Mouse (Mus musculus): ENCODE measurements around the gene Lrch1.

The Lrch1 gene

GRCm38 (mm10) chr14:74814848-74815789 lies 132.6 kb downstream of the Lrch1 start:
- DNase-seq (ENCODE audit: low read depth) = no peak

- no peak for DNase-seq (ENCODE audit: low read depth)
Observed at GRCm38 (mm10) chr14:74811617-74812016, 136.1 kb downstream of the Lrch1 start.

GRCm38 (mm10) chr14:74801961-74802360 lies 145.7 kb downstream of the Lrch1 start:
- no peak for DNase-seq (ENCODE audit: low read depth)

GRCm38 (mm10) chr14:74798063-74798890 lies 149.4 kb downstream of the Lrch1 start:
- no peak for DNase-seq (ENCODE audit: low read depth)

- DNase-seq (ENCODE audit: low read depth) = no peak
Observed at GRCm38 (mm10) chr14:74797386-74798062, 150.2 kb downstream of the Lrch1 start.

- no peak for DNase-seq (ENCODE audit: low read depth)
Observed at GRCm38 (mm10) chr14:74794931-74795330, 152.7 kb downstream of the Lrch1 start.

- DNase-seq (ENCODE audit: low read depth) = no peak
Observed at GRCm38 (mm10) chr14:74792793-74793192, 154.9 kb downstream of the Lrch1 start.

- no peak for DNase-seq (ENCODE audit: low read depth)
Observed at GRCm38 (mm10) chr14:74790535-74790934, 157.1 kb downstream of the Lrch1 start.

GRCm38 (mm10) chr14:74788766-74789165 lies 158.9 kb downstream of the Lrch1 start:
- DNase-seq (ENCODE audit: low read depth) = no peak

- no peak for DNase-seq (ENCODE audit: low read depth)
Observed at GRCm38 (mm10) chr14:74787717-74788116, 160.0 kb downstream of the Lrch1 start.

GRCm38 (mm10) chr14:74784243-74784934 lies 163.3 kb downstream of the Lrch1 start:
- DNase-seq (ENCODE audit: low read depth) = no peak

GRCm38 (mm10) chr14:74774046-74774619 lies 173.5 kb downstream of the Lrch1 start:
- no peak for DNase-seq (ENCODE audit: low read depth)

GRCm38 (mm10) chr14:74767892-74768291 lies 179.8 kb downstream of the Lrch1 start:
- no peak for DNase-seq (ENCODE audit: low read depth)

GRCm38 (mm10) chr14:74764191-74764918 lies 183.3 kb downstream of the Lrch1 start:
- DNase-seq (ENCODE audit: low read depth) = peak; percentile 85

GRCm38 (mm10) chr14:74736850-74737249 lies 210.8 kb downstream of the Lrch1 start:
- no peak for DNase-seq (ENCODE audit: low read depth)

- no peak for DNase-seq (ENCODE audit: low read depth)
Observed at GRCm38 (mm10) chr14:74735471-74735870, 212.2 kb downstream of the Lrch1 start.

- no peak for DNase-seq (ENCODE audit: low read depth)
Observed at GRCm38 (mm10) chr14:74733397-74733796, 214.3 kb downstream of the Lrch1 start.

GRCm38 (mm10) chr14:74732079-74732783 lies 215.4 kb downstream of the Lrch1 start, which contains the start of gene Esd:
Gene Esd, plus strand, starts transcription at chr14:74732297.
- peak; percentile 91 for DNase-seq (ENCODE audit: low read depth)

- peak; percentile 19 for DNase-seq (ENCODE audit: low read depth)
Observed at GRCm38 (mm10) chr14:74731221-74732078, 216.2 kb downstream of the Lrch1 start.
